Mouse (Mus musculus) limb, embryonic 11.5 days (tissue): ENCODE measurements around the gene Dph3. TPM values are rescaled to one million over a fixed set of nuclear protein-coding genes. Genes with fewer than 3 reads are reported as not detected.

Experiments
- polyA plus RNA-seq: library from polyadenylated mRNA; unstranded; fragments of >200 nt; fragmentation: Nextera tagmentation; extraction: Ambion mirVana; gene quantifications from 2 replicates; pipeline ENCODE4 v1.2.1, GENCODE M21; 2014

Gene Dph3
- polyA plus RNA-seq, 1 experiment from 2014 or later, result 86.9 TPM

Other genes with a start within 250 kb of the Dph3 start
- not detected in 2 replicates for gene Galnt15, start 56.7 kb downstream of the Dph3 start, polyA plus RNA-seq
- 14.7 and 18.3 TPM in 2 replicates for gene Oxnad1, start 355 bp downstream of the Dph3 start, polyA plus RNA-seq
- not detected in 2 replicates for gene Msmb, start 56.3 kb upstream of the Dph3 start, polyA plus RNA-seq
- 82.5 and 83.2 TPM in 2 replicates for gene Ncoa4, start 74.1 kb upstream of the Dph3 start, polyA plus RNA-seq
- 310 and 333 TPM in 2 replicates for gene Timm23, start 116.2 kb upstream of the Dph3 start, polyA plus RNA-seq
- gene Parg, start 116.2 kb upstream of the Dph3 start, polyA plus RNA-seq, result 62.4 and 76.0 TPM in 2 replicates
- 17.6 and 18.8 TPM in 2 replicates for gene Ogdhl, start 236.3 kb upstream of the Dph3 start, polyA plus RNA-seq